Mouse (Mus musculus) testis, postnatal 14 days (tissue): Measurements from ENCODE around the gene Cby3.

Source experiments
- DNase-seq: peaks from one replicate; pipeline ENCODE4 v3.0.0; 2021; ENCODE audit warnings: low spot score

Gene Cby3

GRCm38 (mm10) chr11:50389616-50390015 is 35.4 kb downstream of the Cby3 start:
- DNase-seq, result no peak

- DNase-seq, result no peak
These were observed 37.2 kb downstream of the Cby3 start for GRCm38 (mm10) chr11:50391272-50391960.

GRCm38 (mm10) chr11:50393306-50393705 is 39.0 kb downstream of the Cby3 start:
- no peak for DNase-seq

- no peak for DNase-seq
These were observed 40.5 kb downstream of the Cby3 start for GRCm38 (mm10) chr11:50394731-50395130.

GRCm38 (mm10) chr11:50396766-50397307 is 42.6 kb downstream of the Cby3 start:
- no peak for DNase-seq

- no peak for DNase-seq
These were observed 43.1 kb downstream of the Cby3 start for GRCm38 (mm10) chr11:50397316-50397715.

GRCm38 (mm10) chr11:50398803-50399202 is 44.5 kb downstream of the Cby3 start:
- no peak for DNase-seq

- DNase-seq, result no peak
These were observed 48.2 kb downstream of the Cby3 start for GRCm38 (mm10) chr11:50402481-50402880.

- no peak for DNase-seq
These were observed 49.2 kb downstream of the Cby3 start for GRCm38 (mm10) chr11:50403367-50404014.

GRCm38 (mm10) chr11:50407235-50407634 is 53.0 kb downstream of the Cby3 start:
- no peak for DNase-seq
